Mouse (Mus musculus) CH12.LX (cell line): Measurements from ENCODE around the gene Egfl7. TPM values are rescaled to one million over a fixed set of nuclear protein-coding genes. Genes with fewer than 3 reads are reported as not detected.

Source experiments
- DNase-seq: peaks from one replicate; pipeline ENCODE4 v3.0.0-alpha.2; 2013; ENCODE audit errors: extremely low read depth
- H3K27ac ChIP-seq: 2 replicates; pipeline ENCODE4 v1.5.1; 2012; ENCODE audit warnings: low read depth, mild to moderate bottlenecking, control low read depth, moderate library complexity; ENCODE audit not compliant: insufficient read depth
- H3K27me3 ChIP-seq: replicated peaks from 2 replicates; pipeline ENCODE3; 2012; ENCODE audit warnings: inconsistent platforms
- H3K36me3 ChIP-seq, 2 experiments: replicated peaks in 1 of 2; 2 replicates each; pipeline versions ENCODE3 to v1.6.1; 2012; ENCODE audit warnings: inconsistent platforms in 1 of 2, low read length in 1 of 2, mild to moderate bottlenecking in 1 of 2, mixed read lengths in 1 of 2, moderate library complexity in 1 of 2; ENCODE audit not compliant: control insufficient read depth in 1 of 2, insufficient read depth in 1 of 2
- H3K4me1 ChIP-seq, 2 experiments: 2 replicates each; pipeline ENCODE4 v1.6.1; 2012; ENCODE audit warnings: inconsistent platforms in 1 of 2, moderate library complexity in 1 of 2; ENCODE audit not compliant: insufficient read depth in 2 of 2, control insufficient read depth in 1 of 2
- H3K4me2 ChIP-seq: 2 replicates; pipeline ENCODE4 v1.6.1; 2012; ENCODE audit warnings: low read depth, mild to moderate bottlenecking, control low read depth; ENCODE audit not compliant: poor library complexity, insufficient read depth, severe bottlenecking
- H3K4me3 ChIP-seq, 3 experiments: fragments of 150-350 bp in 1 of 3; sonication (generic) in 1 of 3; replicated peaks in 1 of 3; 2 replicates each; pipeline versions ENCODE3 to v1.5.1; 2011 to 2012; ENCODE audit warnings: low read depth in 2 of 3, low read length in 2 of 3, mild to moderate bottlenecking in 2 of 3, moderate library complexity in 2 of 3, control low read depth in 1 of 3, improper control_type of control experiment in 1 of 3, inconsistent platforms in 1 of 3, mixed read lengths in 1 of 3; ENCODE audit not compliant: poor library complexity in 1 of 3
- H3K79me2 ChIP-seq: replicated peaks from 2 replicates; pipeline ENCODE4 v1.6.1; 2012; ENCODE audit warnings: mild to moderate bottlenecking, moderate library complexity; ENCODE audit not compliant: control insufficient read depth, poor library complexity, insufficient read depth, severe bottlenecking; ENCODE audit errors: extremely low read depth
- H3K9ac ChIP-seq: 2 replicates; pipeline ENCODE4 v1.6.1; 2012; ENCODE audit warnings: low read depth, mild to moderate bottlenecking, control low read depth, moderate library complexity; ENCODE audit not compliant: insufficient read depth
- H3K9me3 ChIP-seq: replicated peaks from 2 replicates; pipeline ENCODE3; 2012; ENCODE audit warnings: low read length, inconsistent platforms, mixed read lengths
- BHLHE40 ChIP-seq: IDR thresholded peaks from 2 replicates; pipeline ENCODE4 v1.6.1; 2011; ENCODE audit warnings: mild to moderate bottlenecking, low read depth, low read length, improper control_type of control experiment
- CHD1 ChIP-seq: IDR thresholded peaks from 2 replicates; pipeline ENCODE4 v1.6.1; 2012; ENCODE audit warnings: low read depth, low read length, improper control_type of control experiment, inconsistent platforms
- CHD2 ChIP-seq: IDR thresholded peaks from 2 replicates; pipeline ENCODE4 v1.6.1; 2011; ENCODE audit warnings: low read length, improper control_type of control experiment
- CTCF ChIP-seq, 2 experiments: IDR thresholded peaks in 1 of 2; conservative IDR thresholded peaks in 1 of 2; 2 replicates each; pipeline ENCODE4 v1.5.1; 2011 to 2012; ENCODE audit warnings: low read depth in 2 of 2, low read length in 2 of 2, improper control_type of control experiment in 1 of 2, inconsistent platforms in 1 of 2, mild to moderate bottlenecking in 1 of 2, moderate library complexity in 1 of 2
- ELF1 ChIP-seq: IDR thresholded peaks from 2 replicates; pipeline ENCODE4 v1.6.1; 2014; ENCODE audit warnings: low read depth, mild to moderate bottlenecking, inconsistent platforms, low read length, improper control_type of control experiment
- ETS1 ChIP-seq: conservative IDR thresholded peaks from 2 replicates; pipeline ENCODE4 v1.6.1; 2012; ENCODE audit warnings: low read depth, mild to moderate bottlenecking, inconsistent platforms, low read length, improper control_type of control experiment, moderate library complexity
- GABPA ChIP-seq: IDR thresholded peaks from 2 replicates; pipeline ENCODE4 v1.6.1; 2012; ENCODE audit warnings: low read depth, low read length, improper control_type of control experiment, inconsistent platforms; ENCODE audit not compliant: insufficient replicate concordance
- HCFC1 ChIP-seq: IDR thresholded peaks from 2 replicates; pipeline ENCODE4 v1.6.1; 2012; ENCODE audit warnings: low read depth, mild to moderate bottlenecking, inconsistent platforms, low read length, improper control_type of control experiment
- IRF4 ChIP-seq: IDR thresholded peaks from 2 replicates; pipeline ENCODE4 v1.6.1; 2014; ENCODE audit warnings: low read depth, mild to moderate bottlenecking, inconsistent platforms, low read length, improper control_type of control experiment
- KAT2A ChIP-seq: IDR thresholded peaks from 2 replicates; pipeline ENCODE4 v1.6.1; 2012; ENCODE audit warnings: low read length, improper control_type of control experiment, inconsistent platforms; ENCODE audit not compliant: insufficient replicate concordance
- POLR2A ChIP-seq: IDR thresholded peaks from 2 replicates; pipeline ENCODE4 v1.6.1; 2011; ENCODE audit warnings: low read depth, mild to moderate bottlenecking, improper control_type of control experiment, low read length
- RAD21 ChIP-seq: IDR thresholded peaks from 2 replicates; pipeline ENCODE4 v1.6.1; 2011; ENCODE audit warnings: low read depth, mild to moderate bottlenecking, low read length, improper control_type of control experiment, moderate library complexity
- RCOR1 ChIP-seq: conservative IDR thresholded peaks from 2 replicates; pipeline ENCODE4 v1.6.1; 2012; ENCODE audit warnings: low read depth, mild to moderate bottlenecking, inconsistent platforms, low read length, improper control_type of control experiment
- SIN3A ChIP-seq: IDR thresholded peaks from 2 replicates; pipeline ENCODE4 v1.6.1; 2012; ENCODE audit warnings: low read length, improper control_type of control experiment, inconsistent platforms
- TCF12 ChIP-seq: IDR thresholded peaks from 2 replicates; pipeline ENCODE4 v1.6.1; 2014; ENCODE audit warnings: low read depth, mild to moderate bottlenecking, inconsistent platforms, low read length, improper control_type of control experiment
- USF2 ChIP-seq: conservative IDR thresholded peaks from 2 replicates; pipeline ENCODE4 v1.6.1; 2011; ENCODE audit warnings: low read depth, low read length, improper control_type of control experiment
- ZC3H11A ChIP-seq: IDR thresholded peaks from 2 replicates; pipeline ENCODE4 v1.6.1; 2012; ENCODE audit warnings: low read depth, mild to moderate bottlenecking, inconsistent platforms, low read length, improper control_type of control experiment
- ZMIZ1 ChIP-seq: IDR thresholded peaks from 2 replicates; pipeline ENCODE4 v1.6.1; 2012; ENCODE audit warnings: low read depth, mild to moderate bottlenecking, inconsistent platforms, low read length, improper control_type of control experiment
- dilution Hi-C: fragments of 300-500 bp; cut with MboI; formaldehyde crosslinking; loops from 2 replicates; pipeline ENCODE4 v1.14.3; 2020; ENCODE audit warnings: low sequenced_read_pairs; ENCODE audit not compliant: extremely low pct_unique_long_range_greater_than_20kb, extremely low pct_ligation_motif_present
- in situ Hi-C: fragments of 300-500 bp; cut with MboI; formaldehyde crosslinking; loops from 3 replicates; pipeline ENCODE4 v1.14.3; 2019; ENCODE audit warnings: low sequenced_read_pairs, low pct_ligation_motif_present, low pct_unique_long_range_greater_than_20kb, mixed read lengths
- polyA plus RNA-seq: library from polyadenylated mRNA; unstranded; fragments of >175 nt; gene quantifications from 2 replicates; pipeline ENCODE4 v1.2.1, GENCODE M21; 2012; ENCODE audit warnings: low read depth; ENCODE audit not compliant: insufficient read length
- total RNA-seq, 2 experiments: library from RNA; depleted of rRNA; stranded (reverse); fragments of 300-350 nt in 1 of 2; fragments of >200 nt in 1 of 2; gene quantifications; 2 replicates each; pipeline ENCODE4 v1.2.3; 2012 to 2014

Gene Egfl7
- total and polyA plus RNA-seq, 3 experiments = 20.1 to 39.3 (median 24.7) TPM

- dilution Hi-C loops (no loop called here), in situ Hi-C loops (no loop called here)
- no peaks in the 10 kb centered on the region for H3K36me3 ChIP-seq
- no peak for DNase-seq
- H3K9me3 ChIP-seq = no peaks in the 10 kb centered on the region
- no peak overlapping the region for H3K9ac ChIP-seq
- peaks cover 8% of the 10 kb centered on the region for H3K27me3 ChIP-seq
- peaks cover 14 to 40% of the 10 kb centered on the region in 2 experiments for H3K4me1 ChIP-seq
- TF ChIP-seq CHD2 (no peak), ELF1 (peak; percentile 60), TCF12 (no peak), HCFC1 (peak; percentile 35; the same call in 1 of the 2 replicates)
- H3K79me2 ChIP-seq = no peaks in the 10 kb centered on the region
- H3K27ac ChIP-seq = no peak overlapping the region
- H3K4me3 ChIP-seq = no peak overlapping the region
- no peak overlapping the region for H3K4me2 ChIP-seq
Observed at GRCm38 (mm10) chr2:26578369-26578768, 1.4 kb upstream of the Egfl7 start.

- peaks cover 14 to 40% of the 10 kb centered on the region in 2 experiments for H3K4me1 ChIP-seq
- H3K27ac ChIP-seq = no peak overlapping the region
- H3K9me3 ChIP-seq = no peaks in the 10 kb centered on the region
- H3K27me3 ChIP-seq = peaks cover 29% of the 10 kb centered on the region
- H3K4me3 ChIP-seq = no peak overlapping the region
- TF ChIP-seq GABPA (no peak), CTCF (conservative IDR thresholded peaks at IDR 0.05 in 1 of 2, IDR thresholded peaks at IDR 0.05 in 1 of 2; ENCODE audit: low read depth in 2 of 2, low read length in 2 of 2) (no peak), IRF4 (no peak), KAT2A (no peak), ZMIZ1 (no peak), BHLHE40 (no peak), SIN3A (no peak)
- H3K4me2 ChIP-seq = no peak overlapping the region
- dilution Hi-C loops (no loop called here), in situ Hi-C loops (no loop called here)
- H3K9ac ChIP-seq = no peak overlapping the region
- no peaks in the 10 kb centered on the region for H3K36me3 ChIP-seq
- DNase-seq = no peak
- no peaks in the 10 kb centered on the region for H3K79me2 ChIP-seq
Observed at GRCm38 (mm10) chr2:26580751-26581150, 937 bp downstream of the Egfl7 start.

GRCm38 (mm10) chr2:26582203-26582602 is 2.4 kb downstream of the Egfl7 start:
- TF ChIP-seq RAD21 (no peak), ELF1 (peak; percentile 57), ZC3H11A (no peak), POLR2A (peak; percentile 52; the same call in 1 of the 2 replicates), RCOR1 (no peak), CHD1 (no peak), CHD2 (0 out of 2 replicates have a peak, but pooled peaks have one; percentile 42), IRF4 (no peak), ETS1 (no peak), USF2 (no peak)
- TF ChIP-seq, all 38 proteins: peak for 3
- in situ Hi-C loops = no loop called here
- peak overlapping the region; percentile 52 for H3K4me2 ChIP-seq
- DNase-seq = no peak
- H3K36me3 ChIP-seq = no peaks in the 10 kb centered on the region
- peaks cover 16 to 38% of the 10 kb centered on the region in 2 experiments for H3K4me1 ChIP-seq
- peak overlapping the region; percentile 38 to 66 (median 46) for H3K4me3 ChIP-seq
- H3K9me3 ChIP-seq = no peaks in the 10 kb centered on the region
- H3K27me3 ChIP-seq = peaks cover 32% of the 10 kb centered on the region
- H3K79me2 ChIP-seq = no peaks in the 10 kb centered on the region
- H3K27ac ChIP-seq = no peak overlapping the region
- H3K9ac ChIP-seq = peak overlapping the region; percentile 23; the same call in 1 of the 2 replicates
- dilution Hi-C loops = no loop called here
